Mouse (Mus musculus): ENCODE results near the gene Tpcn2.
A peak's percentile ranks its signal among the peaks of the same experiment; 100 is the strongest.

DNA sequence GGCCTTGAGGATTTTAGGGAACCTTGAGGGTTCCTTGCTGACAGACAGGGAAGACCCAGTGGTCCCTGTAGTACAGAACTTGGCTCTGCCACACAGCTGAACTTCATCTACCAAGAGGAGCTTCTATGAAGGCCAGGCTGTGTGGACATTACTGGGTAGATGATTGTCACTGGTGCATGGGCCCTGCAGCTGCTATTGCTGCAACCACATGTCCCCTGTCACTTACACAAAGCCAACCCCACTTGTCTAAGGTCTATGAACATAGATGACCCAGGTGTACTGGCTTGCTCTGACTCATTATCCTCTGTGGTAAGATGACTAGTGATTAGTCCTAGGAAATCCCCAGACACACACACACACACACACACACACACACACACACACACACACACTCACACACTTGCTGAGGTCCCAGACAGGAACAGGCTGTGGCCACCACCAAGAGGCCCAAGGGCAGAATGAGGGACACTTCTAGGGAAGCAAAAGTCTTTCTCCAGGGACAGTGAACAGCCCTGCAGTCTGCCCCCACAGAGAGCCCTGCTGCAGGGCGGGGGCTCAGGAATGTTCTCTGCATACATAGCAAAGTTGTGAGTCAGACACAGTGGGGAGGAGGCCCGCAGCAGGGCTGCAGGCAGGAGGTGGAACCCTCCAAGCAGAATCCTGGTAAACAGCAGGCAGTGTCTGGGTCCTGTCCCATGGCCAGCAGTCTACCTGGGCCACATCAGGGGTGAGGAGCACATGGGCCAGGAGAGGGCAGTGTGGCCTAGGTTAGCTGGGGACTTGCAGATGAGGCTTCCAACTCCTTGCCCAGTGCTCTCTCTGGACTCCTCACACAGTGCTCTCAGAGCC is 61.7 kb downstream of the Tpcn2 start:
- TF ChIP-seq POLR2A (IDR thresholded peaks at IDR 0.05; ENCODE audit: borderline replicate concordance, control insufficient read depth, low read depth, low read length) (no peak), CTCF (IDR thresholded peaks at IDR 0.05; ENCODE audit: control insufficient read depth, insufficient read depth, low read length) (peak; percentile 34; the same call in 1 of the 2 replicates)

All from bone marrow, adult 2 months (tissue).